Mouse (Mus musculus): ENCODE results near the gene Ppp4c. TPM values are rescaled to one million over a fixed set of nuclear protein-coding genes. Genes with fewer than 3 reads are reported as not detected.
"Not testable (repeated sequence)": the region's sequence is repeated elsewhere in the genome, so short reads cannot be mapped to it uniquely, and the experiment has no call there.

Ppp4c gene
- polyA plus RNA-seq, 1 experiment from 2014 or later = 181 TPM

- no peaks in the 10 kb centered on the region for H3K9me3 ChIP-seq (replicated peaks)
- H3K27ac ChIP-seq (ENCODE audit: poor library complexity, severe bottlenecking) = 0 out of 2 replicates have a peak overlapping the region, but pooled peaks have one; percentile 26
- peak; percentile 62 for ATAC-seq (ENCODE audit: insufficient number of reproducible peaks, low FRiP score)
- H3K27me3 ChIP-seq (replicated peaks) = no peaks in the 10 kb centered on the region
- H3K4me3 ChIP-seq = peak overlapping the region; percentile 46
- H3K9ac ChIP-seq = peak overlapping the region; percentile 70
- H3K4me2 ChIP-seq = peak overlapping the region; percentile 91
- WGBS = under 1% methylated on average over 21 of the region's 21 CpGs
- peaks cover 32% of the 10 kb centered on the region for H3K36me3 ChIP-seq
- peaks cover 45% of the 10 kb centered on the region for H3K4me1 ChIP-seq (replicated peaks)
Measured at GRCm38 (mm10) chr7:126779983-126780970, 12.0 kb downstream of the Ppp4c start.

- H3K36me3 ChIP-seq = peaks cover 20% of the 10 kb centered on the region
- not testable (repeated sequence) for H3K27me3 ChIP-seq (replicated peaks); H3K4me3 ChIP-seq; H3K9me3 ChIP-seq (replicated peaks); H3K4me2 ChIP-seq; H3K9ac ChIP-seq; ATAC-seq (ENCODE audit: insufficient number of reproducible peaks, low FRiP score); H3K27ac ChIP-seq (ENCODE audit: poor library complexity, severe bottlenecking)
- WGBS = 83% methylated on average over 7 of the region's 7 CpGs
- peaks cover 45% of the 10 kb centered on the region for H3K4me1 ChIP-seq (replicated peaks)
Measured at GRCm38 (mm10) chr7:126779101-126779500, 13.2 kb downstream of the Ppp4c start.

- peaks cover 45% of the 10 kb centered on the region for H3K4me1 ChIP-seq (replicated peaks)
- H3K9ac ChIP-seq = peak overlapping the region; percentile 96; the same call in 1 of the 2 replicates
Measured at GRCm38 (mm10) chr7:126778147-126778546, 14.1 kb downstream of the Ppp4c start.

GRCm38 (mm10) chr7:126777476-126777875, 14.8 kb downstream of the Ppp4c start:
- Histone ChIP-seq H3K4me1 (replicated peaks) (peaks cover 45% of the 10 kb centered on the region), H3K36me3 (peaks cover 24% of the 10 kb centered on the region)

More at GRCm38 (mm10) chr7:126778147-126778546, 14.1 kb downstream of the Ppp4c start:
- Histone ChIP-seq H3K27me3 (replicated peaks) (no peaks in the 10 kb centered on the region), H3K4me3 (peak overlapping the region; percentile 74), H3K9me3 (replicated peaks) (no peaks in the 10 kb centered on the region), H3K4me2 (peak overlapping the region; percentile 94), H3K27ac (ENCODE audit: poor library complexity, severe bottlenecking) (no peak overlapping the region), H3K36me3 (peaks cover 22% of the 10 kb centered on the region)
- 82% methylated on average over 3 of the region's 3 CpGs for WGBS
- ATAC-seq (ENCODE audit: insufficient number of reproducible peaks, low FRiP score) = no peak

GRCm38 (mm10) chr7:126776598-126777057, 15.7 kb downstream of the Ppp4c start, which contains the start of gene Ypel3:
Gene Ypel3 (plus strand): TSS chr7:126776955.
- peak within 1 kb of the TSS; percentile 96 for H3K9ac ChIP-seq
- H3K4me1 ChIP-seq (replicated peaks) = peaks cover 41% of the 10 kb centered on the region
- no peaks in the 10 kb centered on the region for H3K27me3 ChIP-seq (replicated peaks)
- H3K9me3 ChIP-seq (replicated peaks) = no peaks in the 10 kb centered on the region
- peak within 1 kb of the TSS; percentile 74 for H3K4me3 ChIP-seq
- peak within 1 kb of the TSS; percentile 94 for H3K4me2 ChIP-seq
- under 1% methylated on average over 32 of the region's 37 CpGs for WGBS
- H3K36me3 ChIP-seq = peaks cover 28% of the 10 kb centered on the region
- peak; percentile 93 for ATAC-seq (ENCODE audit: insufficient number of reproducible peaks, low FRiP score)
- H3K27ac ChIP-seq (ENCODE audit: poor library complexity, severe bottlenecking) = peak within 1 kb of the TSS; percentile 76

More at GRCm38 (mm10) chr7:126777476-126777875, 14.8 kb downstream of the Ppp4c start:
- ATAC-seq (ENCODE audit: insufficient number of reproducible peaks, low FRiP score) = no peak
- H3K4me2 ChIP-seq = peak overlapping the region; percentile 94
- H3K4me3 ChIP-seq = peak overlapping the region; percentile 74
- WGBS = 53% methylated on average over 10 of the region's 10 CpGs
- no peak overlapping the region; the same call in 1 of the 2 replicates for H3K27ac ChIP-seq (ENCODE audit: poor library complexity, severe bottlenecking)
- H3K9me3 ChIP-seq (replicated peaks) = no peaks in the 10 kb centered on the region
- no peaks in the 10 kb centered on the region for H3K27me3 ChIP-seq (replicated peaks)
- H3K9ac ChIP-seq = peak overlapping the region; percentile 96

- Histone ChIP-seq H3K9ac (peak overlapping the region; percentile 96; the same call in 1 of the 2 replicates), H3K27me3 (replicated peaks) (no peaks in the 10 kb centered on the region), H3K27ac (ENCODE audit: poor library complexity, severe bottlenecking) (peak overlapping the region; percentile 76; the same call in 1 of the 2 replicates), H3K9me3 (replicated peaks) (no peaks in the 10 kb centered on the region), H3K4me1 (replicated peaks) (peaks cover 34% of the 10 kb centered on the region), H3K36me3 (peaks cover 32% of the 10 kb centered on the region), H3K4me2 (peak overlapping the region; percentile 94), H3K4me3 (no peak overlapping the region)
- ATAC-seq (ENCODE audit: insufficient number of reproducible peaks, low FRiP score) = no peak
- 51% methylated on average over 3 of the region's 3 CpGs for WGBS
Measured at GRCm38 (mm10) chr7:126775978-126776234, 16.4 kb downstream of the Ppp4c start.

GRCm38 (mm10) chr7:126775185-126775977, 16.9 kb downstream of the Ppp4c start:
- H3K36me3 ChIP-seq = peaks cover 37% of the 10 kb centered on the region
- peaks cover 33% of the 10 kb centered on the region for H3K4me1 ChIP-seq (replicated peaks)
- WGBS = 77% methylated on average over 10 of the region's 10 CpGs
- H3K4me2 ChIP-seq = peak overlapping the region; percentile 94; the same call in 1 of the 2 replicates
- H3K9me3 ChIP-seq (replicated peaks) = no peaks in the 10 kb centered on the region
- no peak for ATAC-seq (ENCODE audit: insufficient number of reproducible peaks, low FRiP score)
- H3K27ac ChIP-seq (ENCODE audit: poor library complexity, severe bottlenecking) = 0 out of 2 replicates have a peak overlapping the region, but pooled peaks have one; percentile 76
- H3K4me3 ChIP-seq = no peak overlapping the region
- H3K27me3 ChIP-seq (replicated peaks) = no peaks in the 10 kb centered on the region
- 0 out of 2 replicates have a peak overlapping the region, but pooled peaks have one; percentile 96 for H3K9ac ChIP-seq

- Histone ChIP-seq H3K27me3 (replicated peaks) (no peaks in the 10 kb centered on the region), H3K27ac (ENCODE audit: poor library complexity, severe bottlenecking) (no peak overlapping the region), H3K4me2 (no peak overlapping the region), H3K4me1 (replicated peaks) (peaks cover 24% of the 10 kb centered on the region), H3K9me3 (replicated peaks) (no peaks in the 10 kb centered on the region), H3K9ac (no peak overlapping the region), H3K4me3 (no peak overlapping the region), H3K36me3 (peaks cover 47% of the 10 kb centered on the region)
- no peak for ATAC-seq (ENCODE audit: insufficient number of reproducible peaks, low FRiP score)
- WGBS = 78% methylated on average over 2 of the region's 2 CpGs
Measured at GRCm38 (mm10) chr7:126774463-126774862, 17.8 kb downstream of the Ppp4c start.

GRCm38 (mm10) chr7:126773351-126773750, 18.9 kb downstream of the Ppp4c start:
- H3K4me3 ChIP-seq = no peak overlapping the region
- H3K9me3 ChIP-seq (replicated peaks) = no peaks in the 10 kb centered on the region
- H3K36me3 ChIP-seq = peaks cover 49% of the 10 kb centered on the region
- WGBS = 76% methylated on average over 2 of the region's 2 CpGs
- H3K4me1 ChIP-seq (replicated peaks) = peaks cover 23% of the 10 kb centered on the region
- H3K27ac ChIP-seq (ENCODE audit: poor library complexity, severe bottlenecking) = no peak overlapping the region
- no peak overlapping the region for H3K4me2 ChIP-seq
- no peaks in the 10 kb centered on the region for H3K27me3 ChIP-seq (replicated peaks)
- H3K9ac ChIP-seq = no peak overlapping the region
- no peak for ATAC-seq (ENCODE audit: insufficient number of reproducible peaks, low FRiP score)

- Histone ChIP-seq H3K4me2 (no peak overlapping the region), H3K36me3 (peaks cover 68% of the 10 kb centered on the region), H3K9me3 (replicated peaks) (no peaks in the 10 kb centered on the region), H3K9ac (no peak overlapping the region), H3K4me1 (replicated peaks) (peaks cover 5% of the 10 kb centered on the region), H3K27me3 (replicated peaks) (no peaks in the 10 kb centered on the region), H3K27ac (ENCODE audit: poor library complexity, severe bottlenecking) (no peak overlapping the region), H3K4me3 (no peak overlapping the region)
- 83% methylated on average over 11 of the region's 12 CpGs for WGBS
- ATAC-seq (ENCODE audit: insufficient number of reproducible peaks, low FRiP score) = no peak
Measured at GRCm38 (mm10) chr7:126770784-126771183, 21.5 kb downstream of the Ppp4c start.

Data from heart, embryonic 12.5 days (tissue).